Mouse (Mus musculus): ENCODE measurements around the gene Tsen2. TPM values are rescaled to one million over a fixed set of nuclear protein-coding genes. Genes with fewer than 3 reads are reported as not detected.

Tsen2 gene
- polyA plus RNA-seq, 1 experiment from 2014 or later, result 19.0 TPM

DNA sequence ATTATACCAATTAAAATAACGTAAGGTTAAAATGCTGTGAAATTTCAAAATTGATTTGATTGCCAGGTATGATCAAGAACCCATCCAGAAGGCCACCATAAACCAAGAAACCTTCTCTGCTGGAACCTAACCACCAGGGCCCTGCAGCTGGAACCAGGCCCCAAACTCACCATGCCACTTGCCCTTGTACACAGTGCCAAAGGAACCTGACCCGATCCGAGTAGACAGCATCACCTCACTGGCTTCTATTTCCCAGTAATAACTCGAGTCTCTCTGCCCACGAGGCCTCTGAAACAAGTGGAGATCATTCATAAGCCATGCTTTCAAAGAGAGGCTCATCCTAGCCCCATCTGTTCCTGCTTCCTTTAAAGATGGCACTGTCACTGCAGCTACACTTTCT lies 81.7 kb downstream of the Tsen2 start:
- H3K9ac ChIP-seq (ENCODE audit: low read length), result no peak overlapping the region
- WGBS, result 82% methylated on average over 5 of the region's 5 CpGs

More for the DNA sequence above, 81.7 kb downstream of the Tsen2 start:
- no peak overlapping the region for H3K4me3 ChIP-seq (ENCODE audit: low read length)
- H3K4me1 ChIP-seq (ENCODE audit: control insufficient read depth, insufficient read depth, low read length), result no peaks in the 10 kb centered on the region
- H3K27me3 ChIP-seq (ENCODE audit: control insufficient read depth, insufficient read depth, low read length), result no peaks in the 10 kb centered on the region
- H3K27ac ChIP-seq (ENCODE audit: low read length), result no peak overlapping the region
- no peak overlapping the region for H3K4me2 ChIP-seq (ENCODE audit: low read depth, low read length)
- peaks cover 75% of the 10 kb centered on the region for H3K36me3 ChIP-seq (ENCODE audit: control insufficient read depth, insufficient read depth)
- no peak for ATAC-seq (replicated peaks; ENCODE audit: extremely low read depth, insufficient read depth, low FRiP score)
- H3K9me3 ChIP-seq (replicated peaks; ENCODE audit: control insufficient read depth, low read length), result no peaks in the 10 kb centered on the region

Other genes starting within 250 kb of the Tsen2 start
- 4.0 and 4.3 TPM in 2 replicates for gene Pparg, start 183.7 kb upstream of the Tsen2 start, polyA plus RNA-seq (2015; fragmentation: Nextera tagmentation; extraction: Ambion mirVana)
- gene Mkrn2os, start 47.9 kb downstream of the Tsen2 start, polyA plus RNA-seq (2015; fragmentation: Nextera tagmentation; extraction: Ambion mirVana), result 0.17 and 0.54 TPM in 2 replicates
- 26.2 and 26.7 TPM in 2 replicates for gene Mkrn2, start 57.2 kb downstream of the Tsen2 start, polyA plus RNA-seq (2015; fragmentation: Nextera tagmentation; extraction: Ambion mirVana)
- gene Raf1, start 132.0 kb downstream of the Tsen2 start, polyA plus RNA-seq (2015; fragmentation: Nextera tagmentation; extraction: Ambion mirVana), result 103 and 104 TPM in 2 replicates
- 1.1 and 1.3 TPM in 2 replicates for gene Tmem40, start 217.7 kb downstream of the Tsen2 start, polyA plus RNA-seq (2015; fragmentation: Nextera tagmentation; extraction: Ambion mirVana)
- 42.0 and 49.8 TPM in 2 replicates for gene Cand2, start 229.9 kb downstream of the Tsen2 start, polyA plus RNA-seq (2015; fragmentation: Nextera tagmentation; extraction: Ambion mirVana)